Mouse (Mus musculus): Measurements from ENCODE around the gene Tmem14c.

DNA sequence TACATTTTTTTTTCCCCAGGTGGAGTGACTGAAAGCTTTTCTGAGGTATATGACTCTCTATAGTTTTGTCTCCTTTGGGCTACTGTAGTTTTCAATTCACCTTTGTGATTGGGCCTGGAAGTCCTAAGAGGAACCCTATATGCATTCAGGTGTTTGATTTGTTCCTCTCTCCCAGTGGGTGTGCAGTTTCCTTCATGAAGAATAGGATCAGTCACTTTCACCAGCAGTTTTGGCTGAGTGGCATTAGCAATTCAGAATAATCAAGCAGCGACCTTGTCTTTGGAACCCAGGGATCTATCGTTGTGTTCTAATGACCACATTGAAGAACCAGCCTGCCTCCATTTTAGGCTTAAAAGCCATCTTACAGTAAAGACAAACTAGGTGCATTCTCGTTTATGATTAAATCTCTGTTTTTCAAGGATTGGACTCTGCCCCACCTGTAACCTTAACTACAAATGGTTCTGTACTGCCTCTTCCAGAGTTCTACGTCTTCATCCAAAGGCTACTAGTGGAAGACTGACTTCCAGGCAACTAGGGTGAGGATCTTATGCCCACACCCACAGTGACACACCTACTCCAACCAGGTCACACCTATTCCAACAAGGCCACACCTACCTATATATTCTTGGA lies 46.2 kb upstream of the Tmem14c start:
- TF ChIP-seq CTCF (IDR thresholded peaks at IDR 0.05; ENCODE audit: control insufficient read depth, insufficient read depth, low read length) (no peak), POLR2A (IDR thresholded peaks at IDR 0.05; ENCODE audit: borderline replicate concordance, control insufficient read depth, low read depth, low read length) (no peak)

All from bone marrow, adult 2 months (tissue).